Mouse (Mus musculus) embryo, embryonic 10.5 days (tissue): ENCODE measurements at regions not wholly inside any gene's neighbourhood (a gene's known extent, or its start where the extent isn't known, plus 50 kb on each side); places are given as distances from the start of the nearest gene placed in this dataset.

Experiments
- DNase-seq: peaks from one replicate; pipeline ENCODE4 v3.0.0-alpha.2; 2015; ENCODE audit warnings: low spot score

DNA sequence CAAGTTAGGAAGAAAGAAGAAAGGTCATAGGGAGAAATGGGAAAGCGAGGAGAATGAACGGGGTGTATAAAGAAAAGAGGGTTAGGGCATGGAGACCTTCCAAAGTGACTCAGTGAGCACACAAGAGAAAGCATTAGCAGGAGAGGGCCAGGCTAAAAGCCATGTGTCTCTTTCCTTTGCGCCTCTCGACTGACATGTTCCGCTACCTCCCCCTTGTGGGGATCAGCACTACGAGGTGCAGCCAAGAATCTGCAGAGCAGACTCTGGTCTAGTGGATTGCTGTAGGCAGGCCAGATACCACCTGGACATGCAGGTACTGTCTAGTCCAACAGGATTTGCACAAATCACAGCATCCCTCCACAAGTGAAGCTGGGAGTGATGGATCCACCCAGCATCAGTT lies 54.0 kb downstream of the Kcna5 start:
- peak; percentile 41 for DNase-seq

- DNase-seq, result no peak
These were observed 57.7 kb downstream of the Kcna5 start for GRCm38 (mm10) chr6:126477506-126477905.

DNA sequence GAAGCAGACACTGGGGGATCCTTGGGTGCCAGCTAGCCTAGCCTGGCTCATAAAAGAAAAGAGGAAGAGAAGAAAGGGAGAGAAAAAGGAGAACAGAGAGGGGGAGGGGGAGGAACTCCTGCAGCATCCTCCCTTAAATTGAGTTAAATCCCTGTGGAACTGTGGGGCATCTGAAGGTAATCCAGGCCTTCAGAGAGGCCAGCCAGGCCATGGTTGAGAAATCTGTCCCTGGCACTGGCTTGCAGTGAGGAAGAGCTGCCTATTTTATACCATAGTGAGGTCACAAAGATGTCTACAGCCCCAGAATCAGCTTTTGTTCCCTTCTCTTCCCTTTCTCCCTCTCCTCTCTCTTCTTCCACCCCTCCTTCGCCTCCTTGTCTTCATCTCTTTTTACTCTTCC lies 58.5 kb downstream of the Kcna5 start:
- no peak for DNase-seq

GRCm38 (mm10) chr6:126475555-126475954 lies 59.7 kb downstream of the Kcna5 start:
- no peak for DNase-seq

- no peak for DNase-seq
These were observed 81.5 kb downstream of the Kcna5 start for GRCm38 (mm10) chr6:126453751-126454150.

- no peak for DNase-seq
These were observed 89.7 kb downstream of the Kcna5 start for GRCm38 (mm10) chr6:126445519-126445918.

- no peak for DNase-seq
These were observed 95.0 kb downstream of the Kcna5 start for GRCm38 (mm10) chr6:126440254-126440653.

- DNase-seq, result no peak
These were observed 97.1 kb downstream of the Kcna5 start for GRCm38 (mm10) chr6:126437976-126438736.

DNA sequence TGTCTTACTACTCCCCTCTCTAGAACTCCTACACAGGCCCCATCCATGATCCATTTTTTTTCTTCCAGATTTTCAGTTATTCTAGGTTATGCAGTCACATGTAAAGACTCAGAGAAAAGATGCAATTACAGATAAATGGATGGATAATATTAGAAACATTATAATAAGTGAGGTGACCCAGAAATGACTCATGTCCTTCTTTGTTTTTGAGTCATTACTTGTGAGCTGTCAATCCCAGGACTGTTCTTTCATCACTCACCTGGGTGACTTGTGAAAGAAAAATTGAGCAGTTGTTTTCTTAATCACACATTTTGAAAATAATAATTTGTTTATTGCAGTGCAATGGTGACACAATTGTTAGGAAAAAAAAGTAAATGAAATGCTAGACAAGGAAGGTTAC lies 108.0 kb downstream of the Kcna5 start:
- DNase-seq, result no peak

- peak; percentile 68 for DNase-seq
These were observed 129.5 kb downstream of the Kcna5 start for GRCm38 (mm10) chr6:126405736-126406135.

DNA sequence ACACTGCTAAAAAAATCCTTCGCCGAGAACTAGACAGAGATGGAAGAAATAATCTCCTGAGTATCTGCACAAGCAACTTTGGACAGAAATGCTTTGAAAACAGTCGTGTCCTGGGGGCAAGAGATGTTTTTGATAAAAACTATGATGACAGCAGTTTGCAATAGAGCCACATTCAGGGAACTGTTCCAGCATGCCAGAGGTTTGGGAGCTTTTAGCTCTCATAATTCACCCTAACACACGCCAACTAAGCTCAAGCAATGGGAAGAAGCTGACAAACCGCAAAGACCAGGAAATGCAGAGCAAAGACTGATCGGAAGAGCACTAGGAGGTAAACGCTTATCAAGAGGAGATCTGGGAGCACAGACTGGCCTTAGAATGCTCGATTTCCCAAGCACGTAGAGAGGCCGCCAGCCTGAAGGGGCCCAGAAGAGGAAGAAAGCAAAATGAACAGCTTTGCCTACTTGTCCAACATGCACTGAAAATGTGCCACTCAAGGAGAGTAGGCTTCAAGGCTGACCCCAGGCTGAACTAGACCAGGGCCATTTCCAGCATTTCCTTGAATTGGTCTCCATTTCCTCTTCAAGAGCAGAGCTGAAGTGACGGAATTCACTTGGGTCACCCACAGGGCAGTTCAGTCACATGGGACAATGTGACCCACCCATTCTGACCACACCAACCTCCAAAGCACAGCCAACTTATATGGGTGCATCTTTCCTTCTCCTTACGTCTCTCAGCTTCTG lies 130.7 kb downstream of the Kcna5 start:
- DNase-seq, result no peak

DNA sequence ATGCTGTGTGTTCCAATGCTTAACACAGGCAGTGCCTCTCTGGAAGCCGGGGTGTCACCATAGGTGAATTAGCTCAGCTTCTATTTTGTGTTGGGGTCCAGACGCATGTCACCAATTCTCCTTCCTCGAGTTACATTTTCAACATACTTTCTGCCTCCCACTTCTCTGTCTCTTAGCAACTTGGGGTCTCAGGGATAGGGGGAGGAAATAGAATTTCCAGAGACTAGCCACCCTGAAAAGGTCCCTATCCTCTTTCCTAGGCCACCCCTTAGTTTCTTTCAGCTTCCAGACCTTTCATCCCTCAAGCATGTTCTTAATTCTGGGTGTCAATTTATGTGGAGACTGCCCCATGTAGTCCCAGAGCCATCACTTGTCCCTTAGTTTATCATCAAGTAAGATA lies 135.6 kb downstream of the Kcna5 start:
- no peak for DNase-seq

- no peak for DNase-seq
These were observed 136.6 kb downstream of the Kcna5 start for GRCm38 (mm10) chr6:126398641-126399040.

GRCm38 (mm10) chr6:126395015-126395414 lies 140.2 kb downstream of the Kcna5 start:
- DNase-seq, result no peak

GRCm38 (mm10) chr6:126394111-126394809 lies 141.0 kb downstream of the Kcna5 start:
- DNase-seq, result no peak

DNA sequence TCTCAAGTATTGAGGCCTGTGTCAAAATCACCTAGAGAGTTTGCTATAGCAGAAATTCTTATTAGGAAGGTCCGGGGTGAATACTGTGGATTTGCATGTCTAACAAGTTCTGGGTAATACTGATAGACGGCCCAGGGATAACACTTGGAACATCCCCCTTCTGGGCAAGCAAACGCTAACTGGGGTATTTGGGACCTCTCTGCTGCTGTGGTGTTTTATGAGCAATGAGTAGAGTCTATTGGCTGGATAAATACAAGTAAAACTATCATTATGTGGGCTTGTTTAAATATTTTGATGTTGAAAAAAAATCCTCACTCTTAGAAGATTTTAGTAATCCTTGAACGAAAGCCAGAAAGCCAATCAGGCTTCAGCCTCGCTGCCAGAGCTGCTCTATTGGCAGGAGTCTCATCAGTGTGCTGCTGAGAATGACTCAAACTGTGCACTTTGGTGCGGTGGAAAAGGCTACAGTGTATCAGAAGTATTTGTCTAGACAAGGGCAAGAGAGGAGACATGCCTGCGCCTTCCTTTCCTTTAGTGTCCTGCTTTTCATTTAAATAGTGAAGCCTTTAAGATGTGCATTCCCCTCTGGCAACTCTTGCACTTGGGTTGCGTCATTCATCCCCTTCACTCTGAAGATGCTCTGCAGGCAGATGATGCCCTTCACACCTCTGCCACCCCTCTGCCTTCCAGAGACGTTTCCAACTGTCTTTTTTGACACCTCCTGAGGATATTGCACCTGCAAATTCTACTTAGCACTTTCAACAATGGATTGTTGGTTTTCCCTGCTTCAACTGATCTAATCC lies 150.8 kb downstream of the Kcna5 start:
- DNase-seq, result no peak

GRCm38 (mm10) chr6:126377216-126377615 lies 158.0 kb downstream of the Kcna5 start:
- no peak for DNase-seq

- peak; percentile 20 for DNase-seq
These were observed 160.1 kb downstream of the Kcna5 start for GRCm38 (mm10) chr6:126374970-126375620.

DNA sequence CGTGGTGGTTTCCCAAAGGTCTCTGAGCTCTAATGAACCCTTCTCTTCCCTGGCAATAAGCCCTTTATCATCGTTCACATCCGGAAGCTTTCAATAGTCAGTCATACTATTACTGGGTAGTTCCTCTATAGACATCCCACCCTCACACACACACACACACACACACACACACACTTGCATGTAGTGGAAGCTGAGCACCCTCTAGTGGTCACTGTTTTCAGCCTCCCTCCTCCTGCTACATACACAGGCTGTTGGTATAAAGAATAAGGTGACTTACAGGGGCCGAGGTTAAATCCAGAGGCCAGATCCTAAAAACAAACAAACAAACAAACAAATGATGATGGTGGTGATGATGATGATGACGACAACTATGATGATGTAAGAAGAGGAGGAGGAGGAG lies 163.2 kb downstream of the Kcna5 start:
- DNase-seq, result peak; percentile 76

DNA sequence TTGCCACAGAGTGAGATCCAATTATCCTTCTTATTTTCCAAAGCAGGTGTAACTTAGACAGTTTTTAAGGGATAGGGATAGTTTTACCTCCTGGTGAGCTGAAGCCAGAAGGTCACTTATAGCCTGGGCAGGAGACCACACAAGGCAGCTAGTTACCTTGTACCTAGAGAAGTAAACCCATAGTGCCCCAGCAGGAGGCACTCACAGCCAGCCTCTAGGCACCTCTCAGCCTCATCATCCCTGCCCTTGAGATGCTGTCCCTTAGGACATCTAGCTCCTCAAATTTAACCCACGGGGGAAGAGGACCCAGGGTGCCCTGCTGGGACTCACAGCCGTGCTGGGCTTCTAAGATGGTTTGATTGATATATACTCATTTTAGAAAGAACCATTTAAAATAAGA lies 163.7 kb downstream of the Kcna5 start:
- DNase-seq, result no peak

GRCm38 (mm10) chr6:126365495-126365894 lies 169.7 kb downstream of the Kcna5 start:
- DNase-seq, result no peak

- no peak for DNase-seq
These were observed 172.9 kb downstream of the Kcna5 start for GRCm38 (mm10) chr6:126362331-126362730.
